Comparison of ENCODE assay signal across 17 mouse cellular contexts in the genomic region with DNA sequence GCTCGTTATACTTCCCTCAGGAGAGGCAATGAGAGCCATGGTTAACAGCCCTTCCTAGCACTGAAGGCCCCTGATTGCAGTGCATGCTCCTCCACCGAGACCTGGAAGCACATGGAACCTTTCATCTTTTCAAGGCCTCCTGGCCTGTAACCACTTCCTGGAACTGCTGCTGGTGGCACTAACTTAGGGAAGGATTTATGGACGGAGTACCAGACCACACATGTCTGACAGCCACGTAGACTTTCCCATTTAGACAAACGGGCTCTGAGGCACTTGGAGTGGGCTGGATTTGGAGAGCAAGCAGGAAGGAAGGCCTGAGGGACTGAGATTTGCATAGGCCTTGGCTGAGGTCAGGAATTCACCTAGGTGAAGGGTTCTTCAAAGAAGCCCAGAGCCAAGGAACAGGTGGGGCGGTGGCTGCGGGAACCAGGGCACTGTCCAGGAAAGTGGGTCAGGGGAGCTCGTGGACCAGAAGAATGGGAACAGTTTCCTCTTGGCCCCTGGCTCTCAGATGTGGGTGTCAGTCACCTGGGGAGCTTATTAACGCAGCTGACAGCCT. TPM values are rescaled to one million over a fixed set of nuclear protein-coding genes. Genes with fewer than 3 reads are reported as not detected.
A peak's percentile ranks its signal among the peaks of the same experiment; 100 is the strongest.
DNase-seq lines count a peak whose midpoint lies in the region; ATAC-seq and TF ChIP-seq lines count a peak whose summit lies in the region.
"Had no signal": no experiment of that assay in that cellular context is flagged by ENCODE, and none has a peak within 500 bp of the region (broad histone marks: within the 10 kb centered on the region; RNA-seq: fewer than 3 reads in every experiment).

No protein-coding gene starts in this region.

- ATAC-seq in heart, embryonic 13.5 days (ENCODE audit: extremely low read depth, insufficient number of reproducible peaks, low FRiP score, low TSS enrichment) = no peak
- ATAC-seq in liver, embryonic 15.5 days (ENCODE audit: insufficient read depth) = no peak
- ATAC-seq in liver, embryonic 11.5 days (replicated peaks; ENCODE audit: low FRiP score) = no peak
- no peak for ATAC-seq in kidney, postnatal 0 days (replicated peaks; ENCODE audit: low FRiP score, low read depth)
- ATAC-seq: CD4-positive, CD25-positive, alpha-beta regulatory T cell, adult 4 months; forebrain, postnatal 0 days; liver, postnatal 0 days had no signal

- WGBS in heart, embryonic 13.5 days = 62% methylated on average over 9 of the region's 9 CpGs
- WGBS in liver, embryonic 15.5 days (ENCODE audit: insufficient replicate concordance) = 67% methylated on average over 9 of the region's 9 CpGs
- WGBS in liver, embryonic 11.5 days = 72% methylated on average over 9 of the region's 9 CpGs
- WGBS in kidney, postnatal 0 days = 41% methylated on average over 9 of the region's 9 CpGs

- peak overlapping the region; percentile 8; the same call in 1 of the 2 replicates for H3K27ac ChIP-seq in heart, embryonic 13.5 days (replicated peaks)
- no peak overlapping the region for H3K27ac ChIP-seq in liver, embryonic 15.5 days (replicated peaks)
- no peak overlapping the region for H3K27ac ChIP-seq in liver, embryonic 11.5 days (ENCODE audit: low read depth, low read length)
- H3K27ac ChIP-seq in kidney, postnatal 0 days = 0 out of 2 replicates have a peak overlapping the region, but pooled peaks have one; percentile 28
- H3K27ac ChIP-seq: gastrocnemius, adult 2 months; neural tube, embryonic 15.5 days; stomach, postnatal 0 days had no signal

- peaks cover 57% of the 10 kb centered on the region for H3K4me1 ChIP-seq in heart, embryonic 13.5 days
- peaks cover 4% of the 10 kb centered on the region for H3K4me1 ChIP-seq in liver, embryonic 15.5 days (replicated peaks)
- no peaks in the 10 kb centered on the region for H3K4me1 ChIP-seq in liver, embryonic 11.5 days (replicated peaks; ENCODE audit: control insufficient read depth, insufficient read depth, low read length)
- peaks cover 12% of the 10 kb centered on the region for H3K4me1 ChIP-seq in kidney, postnatal 0 days (replicated peaks; ENCODE audit: insufficient read depth, low read length)

- DNase-seq in adrenal gland, adult (ENCODE audit: inconsistent age in 2 of 2, low spot score in 1 of 2) = peak; percentile 48 to 80
- DNase-seq in adrenal gland, adult 8-10 months = no peak
- no peak for DNase-seq in heart, postnatal 4 days
- DNase-seq in liver, embryonic 11.5 days (ENCODE audit: low spot score) = no peak
- DNase-seq in kidney, postnatal 0 days (ENCODE audit: low spot score) = no peak
- no peak for DNase-seq in urinary bladder, postnatal 10 days (ENCODE audit: low spot score)
- DNase-seq: cerebellum, adult 9-10 months; forebrain, postnatal 0 days; gastrocnemius, adult 2 months; heart, adult 11 months; liver, postnatal 0 days had no signal

- H3K9ac ChIP-seq in heart, embryonic 13.5 days = no peak overlapping the region
- H3K9ac ChIP-seq in liver, embryonic 15.5 days = 0 out of 2 replicates have a peak overlapping the region, but pooled peaks have one; percentile 8
- H3K9ac ChIP-seq in liver, embryonic 11.5 days (ENCODE audit: low read depth, low read length) = no peak overlapping the region
- no peak overlapping the region for H3K9ac ChIP-seq in kidney, postnatal 0 days (ENCODE audit: low read depth, low read length)
- H3K9ac ChIP-seq: forebrain, postnatal 0 days; liver, postnatal 0 days; neural tube, embryonic 15.5 days had no signal

- no peak overlapping the region for H3K4me3 ChIP-seq in heart, embryonic 13.5 days
- H3K4me3 ChIP-seq in liver, embryonic 15.5 days (replicated peaks) = no peak overlapping the region
- no peak overlapping the region for H3K4me3 ChIP-seq in liver, embryonic 11.5 days (ENCODE audit: low read depth, low read length)
- no peak overlapping the region for H3K4me3 ChIP-seq in kidney, postnatal 0 days (replicated peaks; ENCODE audit: low read depth, low read length)
- H3K4me3 ChIP-seq: gastrocnemius, adult 2 months; neural tube, embryonic 15.5 days had no signal

- no peaks in the 10 kb centered on the region for H3K27me3 ChIP-seq in heart, embryonic 13.5 days (replicated peaks)
- no peaks in the 10 kb centered on the region for H3K27me3 ChIP-seq in liver, embryonic 15.5 days
- H3K27me3 ChIP-seq in liver, embryonic 11.5 days (replicated peaks; ENCODE audit: control insufficient read depth, insufficient read depth, low read length) = no peaks in the 10 kb centered on the region
- H3K27me3 ChIP-seq in kidney, postnatal 0 days (ENCODE audit: insufficient read depth, low read length) = no peaks in the 10 kb centered on the region
- H3K27me3 ChIP-seq: neural tube, embryonic 15.5 days had no signal

- peaks cover 64% of the 10 kb centered on the region for H3K36me3 ChIP-seq in heart, embryonic 13.5 days
- peaks cover 58% of the 10 kb centered on the region for H3K36me3 ChIP-seq in liver, embryonic 15.5 days (replicated peaks)
- peaks cover 38% of the 10 kb centered on the region for H3K36me3 ChIP-seq in liver, embryonic 11.5 days (ENCODE audit: control insufficient read depth, insufficient read depth, low read length)
- H3K36me3 ChIP-seq in kidney, postnatal 0 days (ENCODE audit: insufficient read depth, low read length) = peaks cover 55% of the 10 kb centered on the region

- TF ChIP-seq CTCF in kidney, postnatal 0 days (IDR thresholded peaks at IDR 0.05; ENCODE audit: low read depth) = no peak

- no peaks in the 10 kb centered on the region for H3K9me3 ChIP-seq in heart, embryonic 13.5 days
- H3K9me3 ChIP-seq in liver, embryonic 15.5 days (replicated peaks) = no peaks in the 10 kb centered on the region
- H3K9me3 ChIP-seq in liver, embryonic 11.5 days (ENCODE audit: control insufficient read depth, low read length) = no peaks in the 10 kb centered on the region
- H3K9me3 ChIP-seq in kidney, postnatal 0 days (replicated peaks; ENCODE audit: low read length) = no peaks in the 10 kb centered on the region
- H3K9me3 ChIP-seq: G1E; neural tube, embryonic 15.5 days had no signal

- no peak overlapping the region for H3K4me2 ChIP-seq in heart, embryonic 13.5 days
- no peak overlapping the region for H3K4me2 ChIP-seq in liver, embryonic 15.5 days
- H3K4me2 ChIP-seq in liver, embryonic 11.5 days = no peak overlapping the region
- H3K4me2 ChIP-seq in kidney, postnatal 0 days (ENCODE audit: low read length) = no peak overlapping the region
- H3K4me2 ChIP-seq: neural tube, embryonic 15.5 days had no signal

RNA-seq across cellular contexts. Expression of a gene that starts 28.9 kb away (rescaled TPM):
- total RNA-seq in adrenal gland, adult 8-10 months (2022) = 100 to 1,000 TPM; 800 to 966 (median 845) TPM
- 243 and 250 TPM in 2 replicates for polyA plus RNA-seq in heart, embryonic 13.5 days (2015; fragmentation: Nextera tagmentation; extraction: Ambion mirVana)
- 1,000 to 10,000 TPM; 1,042 to 1,100 TPM for total RNA-seq in heart, postnatal 4 days (2021)
- 41.9 and 44.5 TPM in 2 replicates for polyA plus RNA-seq in liver, embryonic 15.5 days (2015; fragmentation: Nextera tagmentation; extraction: Ambion mirVana)
- polyA plus RNA-seq in liver, embryonic 11.5 days (2014; fragmentation: Nextera tagmentation; extraction: Ambion mirVana) = 127 and 136 TPM in 2 replicates
- polyA plus RNA-seq in kidney, postnatal 0 days (2015; fragmentation: Nextera tagmentation; extraction: Ambion mirVana) = 731 and 809 TPM in 2 replicates

Comparison
In these comparisons a context has a peak if more than half of its experiments do, and no peak if none do; other contexts are left out.
1. DNase-seq: peak in adrenal gland, adult (2 of 2); none in adrenal gland, adult 8-10 months (single experiment), heart, postnatal 4 days (single experiment), liver, embryonic 11.5 days (single experiment), kidney, postnatal 0 days (single experiment) and urinary bladder, postnatal 10 days (single experiment).
2. H3K27ac ChIP-seq: peak in heart, embryonic 13.5 days (single experiment) and kidney, postnatal 0 days (single experiment); none in liver, embryonic 15.5 days (single experiment) and liver, embryonic 11.5 days (single experiment).